Mouse (Mus musculus): ENCODE results near the gene Tanc1. TPM values are rescaled to one million over a fixed set of nuclear protein-coding genes. Genes with fewer than 3 reads are reported as not detected.
A peak's percentile ranks its signal among the peaks of the same experiment; 100 is the strongest.

Gene Tanc1
- polyA plus RNA-seq, 1 experiment from 2014 or later = 27.3 TPM

DNA sequence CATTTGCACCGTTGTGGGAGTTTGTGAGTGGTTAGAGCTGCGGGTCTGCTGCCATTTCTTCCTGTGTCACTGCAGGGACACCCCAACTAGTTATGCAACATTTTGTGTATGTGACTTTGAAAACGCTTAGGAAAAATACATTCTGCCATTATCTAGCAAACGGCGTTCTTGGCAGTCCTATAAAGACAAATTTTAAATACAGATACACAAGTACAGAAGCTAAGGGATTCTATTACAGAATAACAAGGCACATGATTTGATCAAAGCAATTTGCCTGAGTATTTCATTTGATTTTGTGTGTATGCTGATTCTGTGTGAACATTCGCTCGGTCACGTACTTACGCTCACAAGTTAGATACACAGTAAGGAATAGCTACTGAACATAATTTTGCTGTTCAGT lies 100.6 kb downstream of the Tanc1 start:
- no peak overlapping the region for H3K27ac ChIP-seq (ENCODE audit: low read length)

DNA sequence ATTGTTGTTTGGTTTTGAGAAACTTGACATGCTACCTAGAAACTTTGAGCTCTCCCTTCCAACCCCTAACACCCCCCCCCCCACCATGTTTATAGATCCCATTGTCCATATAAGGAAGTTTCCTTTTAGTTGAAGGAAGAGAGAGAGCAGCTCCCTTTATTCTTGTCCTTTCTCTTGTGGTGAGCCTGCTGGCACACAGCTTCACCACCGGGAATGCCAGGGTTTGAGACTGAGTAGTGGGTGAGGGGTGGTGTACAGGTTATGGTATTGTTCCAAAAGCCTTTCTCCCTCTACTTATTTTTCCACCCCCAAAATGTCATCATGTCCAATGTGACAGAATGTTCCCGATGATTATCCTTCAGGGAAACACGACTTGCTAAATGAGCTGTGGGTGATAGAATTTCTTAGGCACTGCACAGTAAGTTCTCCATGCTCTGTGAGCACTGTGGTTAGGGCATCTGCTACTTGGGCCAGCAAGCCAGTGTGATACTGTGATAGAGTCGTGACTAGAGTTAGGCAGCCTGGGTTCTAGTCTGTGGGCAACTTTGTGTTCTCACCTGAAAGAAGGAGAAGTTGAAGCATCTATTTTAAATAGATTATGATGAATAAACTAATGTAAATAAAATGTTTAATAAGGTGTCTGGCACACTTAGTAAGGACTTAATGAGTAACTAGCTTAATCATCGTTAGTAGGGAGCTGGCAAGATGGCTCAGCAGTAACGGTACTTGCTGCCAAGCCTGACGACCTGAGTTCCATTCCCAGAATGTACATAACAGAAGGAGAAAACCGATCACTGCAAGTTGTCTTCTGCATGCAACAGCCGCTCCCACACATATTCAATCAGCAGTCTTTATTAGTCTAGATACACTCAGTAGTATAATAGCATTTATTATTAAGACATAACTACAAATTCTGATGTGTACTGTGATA lies 102.0 kb downstream of the Tanc1 start:
- Histone ChIP-seq H3K4me2 (ENCODE audit: low read depth, low read length) (no peak overlapping the region), H3K27ac (ENCODE audit: low read length) (no peak overlapping the region), H3K9me3 (replicated peaks; ENCODE audit: control insufficient read depth, low read length) (no peaks in the 10 kb centered on the region), H3K4me1 (ENCODE audit: control insufficient read depth, insufficient read depth, low read length) (peaks cover 22% of the 10 kb centered on the region), H3K4me3 (ENCODE audit: low read length) (no peak overlapping the region), H3K27me3 (ENCODE audit: control insufficient read depth, insufficient read depth, low read length) (no peaks in the 10 kb centered on the region), H3K36me3 (ENCODE audit: control insufficient read depth, insufficient read depth) (no peaks in the 10 kb centered on the region), H3K9ac (ENCODE audit: low read length) (no peak overlapping the region)
- ATAC-seq (replicated peaks; ENCODE audit: extremely low read depth, insufficient read depth, low FRiP score) = no peak
- 68% methylated on average over 9 of the region's 9 CpGs for WGBS

More for the DNA sequence above, 100.6 kb downstream of the Tanc1 start:
- Histone ChIP-seq H3K27me3 (ENCODE audit: control insufficient read depth, insufficient read depth, low read length) (no peaks in the 10 kb centered on the region), H3K36me3 (ENCODE audit: control insufficient read depth, insufficient read depth) (no peaks in the 10 kb centered on the region), H3K9ac (ENCODE audit: low read length) (no peak overlapping the region), H3K4me1 (ENCODE audit: control insufficient read depth, insufficient read depth, low read length) (peaks cover 24% of the 10 kb centered on the region), H3K4me2 (ENCODE audit: low read depth, low read length) (no peak overlapping the region), H3K9me3 (replicated peaks; ENCODE audit: control insufficient read depth, low read length) (no peaks in the 10 kb centered on the region), H3K4me3 (ENCODE audit: low read length) (no peak overlapping the region)
- no peak for ATAC-seq (replicated peaks; ENCODE audit: extremely low read depth, insufficient read depth, low FRiP score)
- WGBS = 81% methylated on average over 9 of the region's 9 CpGs

DNA sequence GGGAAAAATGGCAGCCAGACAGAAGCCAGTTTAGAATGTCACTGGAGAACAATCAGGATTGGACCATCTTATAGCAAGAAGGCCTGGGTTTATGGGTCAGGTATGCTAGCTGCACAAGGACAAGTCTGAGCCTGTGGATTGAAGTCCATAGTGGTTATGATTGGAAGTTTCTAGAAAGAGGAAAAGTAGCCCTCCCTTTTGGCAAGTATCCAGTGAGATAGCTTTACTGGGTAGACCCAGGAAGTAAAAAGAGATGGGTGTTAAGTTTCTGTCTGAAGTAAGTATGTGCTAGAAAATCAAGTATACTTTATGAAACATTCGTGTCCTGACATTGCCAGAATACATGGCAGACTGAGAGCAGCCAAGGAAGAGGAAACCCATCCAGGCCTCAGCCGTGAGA lies 103.2 kb downstream of the Tanc1 start:
- Histone ChIP-seq H3K9me3 (replicated peaks; ENCODE audit: control insufficient read depth, low read length) (no peaks in the 10 kb centered on the region), H3K4me1 (ENCODE audit: control insufficient read depth, insufficient read depth, low read length) (peaks cover 26% of the 10 kb centered on the region), H3K4me2 (ENCODE audit: low read depth, low read length) (no peak overlapping the region), H3K27ac (ENCODE audit: low read length) (no peak overlapping the region), H3K4me3 (ENCODE audit: low read length) (no peak overlapping the region), H3K9ac (ENCODE audit: low read length) (no peak overlapping the region), H3K36me3 (ENCODE audit: control insufficient read depth, insufficient read depth) (no peaks in the 10 kb centered on the region), H3K27me3 (ENCODE audit: control insufficient read depth, insufficient read depth, low read length) (no peaks in the 10 kb centered on the region)
- ATAC-seq (replicated peaks; ENCODE audit: extremely low read depth, insufficient read depth, low FRiP score) = no peak
- WGBS = 71% methylated on average over 2 of the region's 2 CpGs

DNA sequence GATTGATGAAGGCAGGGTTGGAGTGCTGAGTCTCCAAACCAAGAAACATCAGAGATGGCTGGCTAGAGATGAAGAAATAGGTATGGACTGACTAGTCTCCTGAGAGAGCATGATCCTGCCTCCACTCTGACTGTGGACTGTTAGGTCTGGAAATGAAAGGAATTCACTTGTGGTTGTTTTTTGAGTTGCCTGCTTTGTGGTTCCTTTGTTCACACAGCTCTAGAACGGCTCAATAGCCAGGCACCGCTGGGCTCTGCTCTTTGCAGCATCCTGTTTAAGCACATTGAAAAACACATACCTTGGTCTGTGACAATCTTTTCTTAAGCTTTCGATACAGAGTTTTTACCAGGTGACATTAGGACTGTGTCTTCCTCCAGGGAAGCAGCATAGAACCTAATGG lies 104.6 kb downstream of the Tanc1 start:
- Histone ChIP-seq H3K27ac (ENCODE audit: low read length) (no peak overlapping the region), H3K9ac (ENCODE audit: low read length) (no peak overlapping the region), H3K4me1 (ENCODE audit: control insufficient read depth, insufficient read depth, low read length) (peaks cover 32% of the 10 kb centered on the region), H3K9me3 (replicated peaks; ENCODE audit: control insufficient read depth, low read length) (no peaks in the 10 kb centered on the region), H3K36me3 (ENCODE audit: control insufficient read depth, insufficient read depth) (no peaks in the 10 kb centered on the region), H3K27me3 (ENCODE audit: control insufficient read depth, insufficient read depth, low read length) (no peaks in the 10 kb centered on the region), H3K4me2 (ENCODE audit: low read depth, low read length) (no peak overlapping the region), H3K4me3 (ENCODE audit: low read length) (no peak overlapping the region)
- no peak for ATAC-seq (replicated peaks; ENCODE audit: extremely low read depth, insufficient read depth, low FRiP score)
- 64% methylated on average over 3 of the region's 3 CpGs for WGBS

GRCm38 (mm10) chr2:59717746-59718294 lies 106.0 kb downstream of the Tanc1 start:
- WGBS = 68% methylated on average over 3 of the region's 3 CpGs
- H3K9me3 ChIP-seq (replicated peaks; ENCODE audit: control insufficient read depth, low read length) = no peaks in the 10 kb centered on the region
- no peak for ATAC-seq (replicated peaks; ENCODE audit: extremely low read depth, insufficient read depth, low FRiP score)

GRCm38 (mm10) chr2:59718601-59719416 lies 107.0 kb downstream of the Tanc1 start:
- H3K4me2 ChIP-seq (ENCODE audit: low read depth, low read length) = no peak overlapping the region
- no peaks in the 10 kb centered on the region for H3K9me3 ChIP-seq (replicated peaks; ENCODE audit: control insufficient read depth, low read length)
- H3K27ac ChIP-seq (ENCODE audit: low read length) = 0 out of 2 replicates have a peak overlapping the region, but pooled peaks have one; percentile 12
- WGBS = 71% methylated on average over 24 of the region's 24 CpGs
- no peak for ATAC-seq (replicated peaks; ENCODE audit: extremely low read depth, insufficient read depth, low FRiP score)
- H3K27me3 ChIP-seq (ENCODE audit: control insufficient read depth, insufficient read depth, low read length) = no peaks in the 10 kb centered on the region
- no peaks in the 10 kb centered on the region for H3K36me3 ChIP-seq (ENCODE audit: control insufficient read depth, insufficient read depth)
- no peak overlapping the region for H3K9ac ChIP-seq (ENCODE audit: low read length)
- no peak overlapping the region for H3K4me3 ChIP-seq (ENCODE audit: low read length)
- H3K4me1 ChIP-seq (ENCODE audit: control insufficient read depth, insufficient read depth, low read length) = peaks cover 32% of the 10 kb centered on the region

More at GRCm38 (mm10) chr2:59717746-59718294, 106.0 kb downstream of the Tanc1 start:
- Histone ChIP-seq H3K36me3 (ENCODE audit: control insufficient read depth, insufficient read depth) (no peaks in the 10 kb centered on the region), H3K27me3 (ENCODE audit: control insufficient read depth, insufficient read depth, low read length) (no peaks in the 10 kb centered on the region), H3K4me2 (ENCODE audit: low read depth, low read length) (no peak overlapping the region), H3K27ac (ENCODE audit: low read length) (no peak overlapping the region), H3K9ac (ENCODE audit: low read length) (no peak overlapping the region), H3K4me3 (ENCODE audit: low read length) (no peak overlapping the region), H3K4me1 (ENCODE audit: control insufficient read depth, insufficient read depth, low read length) (peaks cover 37% of the 10 kb centered on the region)

- Histone ChIP-seq H3K4me3 (ENCODE audit: low read length) (no peak overlapping the region), H3K27ac (ENCODE audit: low read length) (no peak overlapping the region), H3K36me3 (ENCODE audit: control insufficient read depth, insufficient read depth) (peaks cover 3% of the 10 kb centered on the region), H3K4me1 (ENCODE audit: control insufficient read depth, insufficient read depth, low read length) (peaks cover 30% of the 10 kb centered on the region), H3K9ac (ENCODE audit: low read length) (no peak overlapping the region), H3K9me3 (replicated peaks; ENCODE audit: control insufficient read depth, low read length) (no peaks in the 10 kb centered on the region), H3K4me2 (ENCODE audit: low read depth, low read length) (no peak overlapping the region), H3K27me3 (ENCODE audit: control insufficient read depth, insufficient read depth, low read length) (no peaks in the 10 kb centered on the region)
- WGBS = 82% methylated on average over 4 of the region's 4 CpGs
- ATAC-seq (replicated peaks; ENCODE audit: extremely low read depth, insufficient read depth, low FRiP score) = no peak
Measured at GRCm38 (mm10) chr2:59719831-59720230, 108.0 kb downstream of the Tanc1 start.

DNA sequence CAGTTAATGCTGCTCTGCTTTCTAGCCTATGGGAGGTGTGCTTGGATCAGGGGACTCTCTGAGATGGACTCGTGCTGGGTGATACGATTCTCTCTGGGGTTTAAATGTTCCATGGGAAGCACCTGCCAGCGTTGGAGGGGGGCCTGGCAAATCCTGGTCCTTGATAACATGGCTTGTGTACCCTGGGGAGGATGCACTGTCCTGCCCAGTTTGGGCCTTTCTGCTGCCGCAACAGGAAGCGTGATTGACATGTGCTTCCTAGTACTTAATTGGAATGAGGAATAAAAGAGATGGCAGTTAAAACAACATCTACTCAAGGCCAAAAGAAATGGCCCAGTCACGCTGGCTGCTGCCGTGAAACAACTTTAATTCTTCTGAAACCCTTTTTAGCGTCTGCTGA lies 109.3 kb downstream of the Tanc1 start:
- ATAC-seq (replicated peaks; ENCODE audit: extremely low read depth, insufficient read depth, low FRiP score) = no peak
- Histone ChIP-seq H3K36me3 (ENCODE audit: control insufficient read depth, insufficient read depth) (peaks cover 10% of the 10 kb centered on the region), H3K4me3 (ENCODE audit: low read length) (no peak overlapping the region), H3K27ac (ENCODE audit: low read length) (peak overlapping the region; percentile 7; the same call in 1 of the 2 replicates), H3K4me2 (ENCODE audit: low read depth, low read length) (no peak overlapping the region), H3K9ac (ENCODE audit: low read length) (no peak overlapping the region), H3K9me3 (replicated peaks; ENCODE audit: control insufficient read depth, low read length) (no peaks in the 10 kb centered on the region), H3K27me3 (ENCODE audit: control insufficient read depth, insufficient read depth, low read length) (no peaks in the 10 kb centered on the region), H3K4me1 (ENCODE audit: control insufficient read depth, insufficient read depth, low read length) (peaks cover 30% of the 10 kb centered on the region)
- WGBS = 42% methylated on average over 8 of the region's 8 CpGs

Measured in heart, embryonic 16.5 days (tissue).